Mouse (Mus musculus): ENCODE measurements at regions not wholly inside any gene's neighbourhood (a gene's known extent, or its start where the extent isn't known, plus 50 kb on each side); places are given as distances from the start of the nearest gene placed in this dataset.
"Not testable (repeated sequence)": the region's sequence is repeated elsewhere in the genome, so short reads cannot be mapped to it uniquely, and the experiment has no call there.

DNA sequence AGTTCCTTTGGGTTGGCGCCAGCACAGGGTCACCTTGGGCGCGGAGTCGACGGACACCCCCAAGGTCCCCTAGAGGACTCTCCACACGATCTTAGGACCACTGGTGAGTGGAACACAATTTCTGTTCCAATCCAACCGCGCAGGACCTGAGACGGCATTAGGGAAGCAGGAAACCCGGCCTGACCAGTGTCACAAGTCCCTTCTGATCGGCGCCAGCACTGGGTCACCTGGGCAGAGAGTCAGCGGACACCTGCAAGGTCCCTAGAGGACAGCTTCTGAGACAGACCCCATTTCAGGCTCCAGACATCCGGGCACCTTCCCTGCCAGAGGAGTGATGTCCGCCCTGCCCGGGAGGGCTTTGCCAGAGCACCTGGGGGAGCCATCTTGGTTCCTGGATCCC, 74.2 kb upstream of the Cdh13 start:
- DNase-seq; H3K27ac ChIP-seq; H3K4me3 ChIP-seq (replicated peaks); H3K9me3 ChIP-seq (replicated peaks); ATAC-seq (ENCODE audit: low read depth); H3K4me2 ChIP-seq; H3K27me3 ChIP-seq; H3K36me3 ChIP-seq; H3K4me1 ChIP-seq (replicated peaks); H3K9ac ChIP-seq: not testable (repeated sequence)
- 78% methylated on average over 16 of the region's 16 CpGs for WGBS (ENCODE audit: insufficient replicate concordance)

DNA sequence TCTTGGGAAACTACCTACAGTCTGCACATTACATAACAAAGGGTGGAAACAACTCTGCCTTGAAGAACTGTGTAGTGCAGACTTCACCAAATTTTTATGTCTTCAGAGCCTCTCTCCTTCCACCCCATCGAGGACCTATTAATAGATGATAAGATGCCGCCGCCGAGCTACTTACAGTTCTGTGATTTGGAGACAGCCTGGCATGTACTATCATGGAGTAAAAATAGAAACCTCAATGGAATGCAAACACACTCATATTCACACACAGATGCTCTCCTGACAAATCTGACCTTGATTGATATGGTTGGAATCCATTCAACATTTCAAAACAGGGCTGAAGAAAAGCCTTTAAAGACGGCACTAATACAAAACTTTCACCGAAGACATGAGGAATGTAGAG, 92.7 kb upstream of the Cdh13 start:
- no peak for DNase-seq
- Histone ChIP-seq H3K4me3 (replicated peaks) (no peak overlapping the region), H3K4me1 (replicated peaks) (no peaks in the 10 kb centered on the region), H3K9ac (no peak overlapping the region), H3K36me3 (no peaks in the 10 kb centered on the region), H3K4me2 (no peak overlapping the region), H3K9me3 (replicated peaks) (no peaks in the 10 kb centered on the region; the same call in 1 of the 2 replicates), H3K27me3 (no peaks in the 10 kb centered on the region), H3K27ac (no peak overlapping the region)
- WGBS (ENCODE audit: insufficient replicate concordance), result 77% methylated on average over 6 of the region's 6 CpGs
- no peak for ATAC-seq (ENCODE audit: low read depth)

DNA sequence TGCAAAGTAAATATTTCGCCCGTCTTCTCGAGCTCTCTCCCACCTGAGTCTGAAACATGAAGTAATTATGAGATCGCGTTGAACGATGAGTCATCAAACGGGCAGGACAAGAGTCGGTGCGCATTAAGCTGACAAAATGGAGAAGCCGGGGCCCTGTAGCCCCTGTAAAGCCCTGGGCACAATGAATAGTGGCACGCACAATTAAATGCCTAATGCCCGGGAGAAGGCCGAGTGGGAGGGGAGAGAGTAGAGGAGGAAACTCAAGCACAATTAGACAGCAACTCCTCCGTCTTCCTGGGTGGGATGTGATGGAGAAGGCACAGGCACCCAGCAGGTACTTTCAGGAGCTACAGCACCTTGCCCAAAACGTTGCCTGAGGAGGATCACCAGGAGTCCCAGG, 94.3 kb upstream of the Cdh13 start:
- Histone ChIP-seq H3K27me3 (no peaks in the 10 kb centered on the region), H3K9ac (no peak overlapping the region), H3K4me3 (replicated peaks) (no peak overlapping the region), H3K9me3 (replicated peaks) (no peaks in the 10 kb centered on the region; the same call in 1 of the 2 replicates), H3K27ac (no peak overlapping the region), H3K36me3 (no peaks in the 10 kb centered on the region), H3K4me2 (no peak overlapping the region), H3K4me1 (replicated peaks) (no peaks in the 10 kb centered on the region)
- ATAC-seq (ENCODE audit: low read depth) (no peak), DNase-seq (no peak)
- 72% methylated on average over 15 of the region's 15 CpGs for WGBS (ENCODE audit: insufficient replicate concordance)

DNA sequence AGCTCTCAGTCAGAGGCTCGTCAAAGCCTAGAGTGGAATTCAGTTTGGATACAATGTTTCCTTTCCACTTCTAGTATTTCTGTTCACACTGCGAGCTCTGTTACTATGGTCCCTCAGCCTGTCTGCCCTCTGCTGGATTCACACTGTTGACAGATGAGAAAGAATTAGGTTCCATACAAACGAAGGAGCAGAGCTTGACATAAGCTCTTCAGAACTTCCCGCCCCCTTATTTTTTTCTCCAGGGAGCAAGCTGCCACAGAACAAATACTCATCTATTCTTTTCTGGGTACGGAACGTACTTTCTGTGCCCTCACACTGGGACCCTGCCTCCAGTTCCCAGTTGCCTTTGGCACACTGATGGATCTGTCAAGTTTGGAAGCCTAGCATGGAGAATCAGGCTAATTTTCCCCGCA, 114.5 kb upstream of the Cdh13 start:
- WGBS (ENCODE audit: insufficient replicate concordance), result 61% methylated on average over 7 of the region's 7 CpGs
- Histone ChIP-seq H3K36me3 (no peaks in the 10 kb centered on the region), H3K9ac (no peak overlapping the region), H3K27ac (no peak overlapping the region), H3K27me3 (no peaks in the 10 kb centered on the region), H3K4me1 (replicated peaks) (no peaks in the 10 kb centered on the region), H3K4me2 (no peak overlapping the region), H3K9me3 (replicated peaks) (peaks cover 5% of the 10 kb centered on the region; the same call in 1 of the 2 replicates), H3K4me3 (replicated peaks) (no peak overlapping the region)
- no peak for DNase-seq
- no peak for ATAC-seq (ENCODE audit: low read depth)

DNA sequence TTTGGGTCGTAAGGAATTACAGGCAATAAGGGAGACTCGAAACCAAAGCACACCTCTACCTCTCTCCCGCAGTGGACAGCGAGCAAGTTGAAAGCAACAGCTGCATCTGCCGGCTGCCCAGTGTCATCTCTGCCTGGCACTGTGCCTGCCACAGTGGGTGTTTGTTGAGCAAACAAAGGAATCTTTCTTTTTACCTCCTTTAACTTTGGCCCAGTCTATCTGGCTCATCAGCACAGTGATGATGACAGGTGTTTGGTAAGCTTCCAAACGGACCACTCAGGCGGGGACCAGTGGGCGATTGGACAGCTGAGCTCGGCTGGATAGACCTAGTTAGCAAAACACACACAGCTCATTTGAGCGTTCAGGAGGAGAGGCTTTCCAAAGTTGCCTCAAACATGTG, 121.4 kb upstream of the Cdh13 start:
- ATAC-seq (ENCODE audit: low read depth), result no peak

DNA sequence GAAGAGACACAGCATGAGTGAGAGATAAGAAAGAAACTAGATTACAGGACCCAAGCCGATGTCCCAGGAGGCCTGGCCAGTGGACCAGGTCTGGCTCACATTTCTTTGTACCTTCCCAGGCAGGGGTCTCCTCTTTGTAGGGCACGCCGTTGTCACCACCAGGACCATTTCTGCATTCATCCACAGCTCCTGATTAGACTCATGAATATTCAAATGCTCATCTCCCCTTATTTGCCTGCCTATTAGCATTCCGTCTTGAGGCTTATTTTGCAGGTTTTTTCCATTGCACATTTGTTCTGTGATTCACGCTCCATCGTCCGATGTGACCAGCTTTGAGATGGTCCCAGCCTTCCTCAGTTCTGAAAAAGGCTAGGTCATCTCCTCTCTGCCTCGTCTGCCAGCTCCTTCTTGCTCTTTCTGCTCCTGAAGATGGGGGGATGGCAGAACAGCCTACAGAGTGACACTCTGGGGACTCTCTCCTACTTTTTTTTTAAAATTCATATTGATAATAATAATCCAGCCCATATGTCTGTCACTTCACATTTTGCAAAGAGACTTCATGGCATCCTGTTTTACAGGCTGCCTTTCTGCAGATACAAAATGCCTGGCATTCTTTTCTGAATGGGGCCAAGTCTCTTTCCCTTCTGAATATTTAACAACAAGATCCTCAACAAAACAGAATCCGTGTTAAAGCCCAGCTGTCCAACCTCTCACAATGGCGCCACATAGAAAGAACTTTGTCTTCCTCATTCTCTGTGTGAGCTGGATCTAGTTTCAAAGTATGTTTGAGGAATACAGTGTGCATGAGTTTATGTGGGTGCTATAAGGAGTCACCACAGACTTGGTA, 136.0 kb upstream of the Cdh13 start:
- no peak for ATAC-seq (ENCODE audit: low read depth)
- no peak overlapping the region for H3K4me2 ChIP-seq
- H3K4me3 ChIP-seq (replicated peaks), result no peak overlapping the region
- 63% methylated on average over 10 of the region's 10 CpGs for WGBS (ENCODE audit: insufficient replicate concordance)
- no peaks in the 10 kb centered on the region for H3K9me3 ChIP-seq (replicated peaks)
- no peaks in the 10 kb centered on the region for H3K27me3 ChIP-seq
- no peak overlapping the region for H3K27ac ChIP-seq
- no peaks in the 10 kb centered on the region for H3K36me3 ChIP-seq
- no peaks in the 10 kb centered on the region for H3K4me1 ChIP-seq (replicated peaks)
- H3K9ac ChIP-seq, result no peak overlapping the region
- DNase-seq, result no peak

More for the DNA sequence above, 121.4 kb upstream of the Cdh13 start:
- H3K9ac ChIP-seq, result no peak overlapping the region
- WGBS (ENCODE audit: insufficient replicate concordance), result 62% methylated on average over 10 of the region's 10 CpGs
- H3K27me3 ChIP-seq, result no peaks in the 10 kb centered on the region
- DNase-seq, result no peak
- no peak overlapping the region for H3K4me2 ChIP-seq
- H3K4me3 ChIP-seq (replicated peaks), result no peak overlapping the region
- H3K36me3 ChIP-seq, result no peaks in the 10 kb centered on the region
- H3K4me1 ChIP-seq (replicated peaks), result no peaks in the 10 kb centered on the region
- no peak overlapping the region for H3K27ac ChIP-seq
- peaks cover 8% of the 10 kb centered on the region; the same call in 1 of the 2 replicates for H3K9me3 ChIP-seq (replicated peaks)

DNA sequence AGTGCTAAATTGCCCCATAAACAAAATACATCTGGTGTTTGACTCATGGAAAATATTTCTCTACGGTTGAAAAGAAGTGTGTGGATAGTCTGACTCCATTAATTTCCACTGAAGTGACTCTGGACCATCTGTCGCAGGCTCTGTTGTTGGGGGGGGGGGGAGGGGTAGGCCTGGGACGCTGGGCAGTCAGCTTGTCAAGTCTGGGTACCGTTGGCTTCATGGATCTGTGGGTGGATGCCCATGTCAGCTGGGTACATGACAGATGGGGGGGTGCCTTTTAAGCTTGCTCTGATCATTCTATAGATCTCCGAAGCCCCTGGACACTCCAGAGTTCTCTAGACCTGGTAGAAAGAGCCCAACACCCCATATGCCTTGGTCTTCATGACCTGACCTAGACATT, 139.0 kb upstream of the Cdh13 start:
- H3K4me2 ChIP-seq, result no peak overlapping the region
- H3K9me3 ChIP-seq (replicated peaks), result no peaks in the 10 kb centered on the region
- no peaks in the 10 kb centered on the region for H3K4me1 ChIP-seq (replicated peaks)
- H3K27ac ChIP-seq, result no peak overlapping the region
- H3K36me3 ChIP-seq, result no peaks in the 10 kb centered on the region
- DNase-seq, result no peak
- no peak for ATAC-seq (ENCODE audit: low read depth)
- no peak overlapping the region for H3K9ac ChIP-seq
- WGBS (ENCODE audit: insufficient replicate concordance), result 62% methylated on average over 5 of the region's 5 CpGs
- no peaks in the 10 kb centered on the region for H3K27me3 ChIP-seq
- H3K4me3 ChIP-seq (replicated peaks), result no peak overlapping the region

DNA sequence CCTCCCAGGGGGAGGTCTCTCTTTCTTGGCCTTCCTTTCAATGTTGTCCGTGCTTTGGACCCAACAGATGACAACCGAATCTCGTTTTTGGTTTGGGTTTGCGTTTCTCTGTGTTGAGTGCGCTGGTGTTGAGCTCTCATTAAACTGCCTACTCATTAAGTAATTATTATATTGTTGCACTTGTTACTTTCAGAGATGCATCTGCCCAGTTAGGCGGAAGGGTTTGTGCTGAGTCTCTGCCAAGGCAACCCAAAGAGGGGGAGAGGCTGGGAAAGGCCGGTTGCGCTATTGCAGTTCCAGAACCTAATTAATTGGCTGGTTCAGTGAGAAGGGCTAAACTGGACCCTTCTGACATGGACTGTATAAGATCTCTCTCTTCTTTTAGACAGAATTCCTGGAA, 141.2 kb upstream of the Cdh13 start:
- Histone ChIP-seq H3K9ac (no peak overlapping the region), H3K27me3 (no peaks in the 10 kb centered on the region), H3K27ac (no peak overlapping the region), H3K4me2 (no peak overlapping the region), H3K9me3 (replicated peaks) (no peaks in the 10 kb centered on the region), H3K36me3 (no peaks in the 10 kb centered on the region), H3K4me1 (replicated peaks) (no peaks in the 10 kb centered on the region), H3K4me3 (replicated peaks) (no peak overlapping the region)
- no peak for DNase-seq
- WGBS (ENCODE audit: insufficient replicate concordance), result 77% methylated on average over 8 of the region's 8 CpGs
- ATAC-seq (ENCODE audit: low read depth), result no peak

DNA sequence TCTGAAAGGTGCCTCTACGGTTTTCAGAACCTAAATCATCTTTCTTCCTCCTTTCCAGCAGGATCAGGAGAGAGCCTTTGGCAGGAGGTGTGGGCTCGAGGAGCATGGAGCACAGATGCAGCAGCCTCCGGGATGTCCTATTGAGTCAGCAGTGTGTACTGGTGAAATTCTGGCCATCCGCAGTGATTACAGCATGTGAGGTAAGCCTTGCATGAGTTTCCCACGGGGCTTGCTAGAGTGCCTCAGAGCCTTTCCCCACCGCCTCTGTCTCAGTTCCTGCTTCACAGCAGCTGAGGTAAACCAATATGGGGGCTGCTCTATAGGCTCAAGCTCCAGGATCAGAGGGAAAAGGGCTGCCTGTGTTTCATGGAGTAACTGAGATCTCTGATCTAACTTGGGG, 143.6 kb upstream of the Cdh13 start:
- Histone ChIP-seq H3K9ac (no peak overlapping the region), H3K4me2 (no peak overlapping the region), H3K36me3 (no peaks in the 10 kb centered on the region), H3K9me3 (replicated peaks) (no peaks in the 10 kb centered on the region), H3K4me3 (replicated peaks) (no peak overlapping the region), H3K27ac (no peak overlapping the region), H3K27me3 (no peaks in the 10 kb centered on the region), H3K4me1 (replicated peaks) (no peaks in the 10 kb centered on the region)
- no peak for DNase-seq
- WGBS (ENCODE audit: insufficient replicate concordance), result 59% methylated on average over 6 of the region's 6 CpGs
- ATAC-seq (ENCODE audit: low read depth), result no peak

DNA sequence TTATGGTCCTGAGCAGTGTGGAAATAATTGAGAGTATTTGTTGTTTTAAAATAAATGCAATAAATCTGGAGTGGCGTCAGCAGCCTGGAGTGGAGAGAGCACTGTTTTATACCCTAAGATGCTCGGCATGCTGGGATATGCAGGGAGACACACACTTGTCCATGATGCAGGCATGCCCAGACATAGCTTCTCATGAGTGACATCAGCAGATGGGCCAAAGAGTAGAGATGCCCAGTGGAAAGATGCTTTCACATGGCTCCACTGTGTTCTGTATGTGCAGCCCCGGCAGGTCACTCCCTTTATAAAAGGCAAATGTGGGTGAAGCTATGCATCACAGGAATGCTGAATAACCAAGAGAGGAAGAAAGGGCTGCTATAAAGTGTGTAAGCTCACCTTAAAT, 145.7 kb upstream of the Cdh13 start:
- Histone ChIP-seq H3K4me2 (no peak overlapping the region), H3K9ac (no peak overlapping the region), H3K27me3 (no peaks in the 10 kb centered on the region), H3K4me1 (replicated peaks) (no peaks in the 10 kb centered on the region), H3K27ac (no peak overlapping the region), H3K4me3 (replicated peaks) (no peak overlapping the region), H3K9me3 (replicated peaks) (peaks cover 8% of the 10 kb centered on the region; the same call in 1 of the 2 replicates), H3K36me3 (no peaks in the 10 kb centered on the region)
- no peak for ATAC-seq (ENCODE audit: low read depth)
- no peak for DNase-seq
- 66% methylated on average over 3 of the region's 3 CpGs for WGBS (ENCODE audit: insufficient replicate concordance)

DNA sequence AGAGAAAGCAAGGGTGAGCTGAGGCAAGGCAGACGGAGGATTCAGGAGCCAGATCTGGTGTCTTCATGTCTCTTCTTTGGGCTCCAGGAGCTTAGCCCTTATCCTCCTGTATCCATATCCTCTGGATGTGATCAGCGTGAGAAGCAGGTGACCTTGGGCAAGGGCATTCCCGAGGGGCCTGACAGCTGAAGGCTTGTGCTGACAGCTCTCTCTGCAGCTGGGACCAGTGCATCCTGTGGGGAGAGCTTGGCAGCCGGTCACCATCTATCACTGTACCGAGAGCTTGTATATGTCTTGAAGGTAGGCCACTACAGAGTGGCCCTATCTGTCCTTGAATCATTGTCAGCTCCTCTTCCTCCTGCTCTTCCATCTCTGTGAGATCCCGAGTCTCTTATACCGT, 158.5 kb upstream of the Cdh13 start:
- 60% methylated on average over 7 of the region's 7 CpGs for WGBS (ENCODE audit: insufficient replicate concordance)
- Histone ChIP-seq H3K4me3 (replicated peaks) (no peak overlapping the region), H3K36me3 (no peaks in the 10 kb centered on the region), H3K4me2 (no peak overlapping the region), H3K9me3 (replicated peaks) (no peaks in the 10 kb centered on the region; the same call in 1 of the 2 replicates), H3K27ac (no peak overlapping the region), H3K9ac (no peak overlapping the region), H3K27me3 (no peaks in the 10 kb centered on the region), H3K4me1 (replicated peaks) (no peaks in the 10 kb centered on the region)
- no peak for DNase-seq
- no peak for ATAC-seq (ENCODE audit: low read depth)

DNA sequence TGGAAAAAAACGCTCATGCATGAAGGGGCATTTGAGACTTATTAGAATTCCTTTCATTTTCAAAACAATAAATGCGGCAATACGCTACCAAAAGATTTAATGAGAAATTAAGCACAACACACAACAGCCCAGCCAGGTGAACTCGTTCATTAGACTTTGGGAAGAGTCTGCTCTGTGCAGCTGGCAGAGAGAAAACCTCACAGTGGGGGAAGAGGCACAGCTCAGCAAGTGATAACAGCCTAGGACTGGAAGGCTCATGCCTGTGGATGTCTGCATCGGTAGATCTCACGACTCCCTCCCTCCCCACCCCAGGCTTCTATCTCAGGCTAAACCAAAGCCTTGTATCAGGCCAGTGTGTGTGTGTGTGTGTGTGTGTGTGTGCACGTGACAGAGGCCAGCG, 169.3 kb upstream of the Cdh13 start:
- H3K4me3 ChIP-seq (replicated peaks), result no peak overlapping the region
- WGBS (ENCODE audit: insufficient replicate concordance), result 60% methylated on average over 8 of the region's 8 CpGs

More for the DNA sequence above, 169.3 kb upstream of the Cdh13 start:
- Histone ChIP-seq H3K27ac (no peak overlapping the region), H3K9ac (no peak overlapping the region), H3K36me3 (no peaks in the 10 kb centered on the region), H3K4me1 (replicated peaks) (no peaks in the 10 kb centered on the region), H3K9me3 (replicated peaks) (peaks cover 23% of the 10 kb centered on the region), H3K4me2 (no peak overlapping the region), H3K27me3 (no peaks in the 10 kb centered on the region)
- no peak for ATAC-seq (ENCODE audit: low read depth)
- no peak for DNase-seq

Measured in liver, embryonic 13.5 days (tissue).